ENCODE assay signal across 19 mouse cellular contexts in the genomic region with DNA sequence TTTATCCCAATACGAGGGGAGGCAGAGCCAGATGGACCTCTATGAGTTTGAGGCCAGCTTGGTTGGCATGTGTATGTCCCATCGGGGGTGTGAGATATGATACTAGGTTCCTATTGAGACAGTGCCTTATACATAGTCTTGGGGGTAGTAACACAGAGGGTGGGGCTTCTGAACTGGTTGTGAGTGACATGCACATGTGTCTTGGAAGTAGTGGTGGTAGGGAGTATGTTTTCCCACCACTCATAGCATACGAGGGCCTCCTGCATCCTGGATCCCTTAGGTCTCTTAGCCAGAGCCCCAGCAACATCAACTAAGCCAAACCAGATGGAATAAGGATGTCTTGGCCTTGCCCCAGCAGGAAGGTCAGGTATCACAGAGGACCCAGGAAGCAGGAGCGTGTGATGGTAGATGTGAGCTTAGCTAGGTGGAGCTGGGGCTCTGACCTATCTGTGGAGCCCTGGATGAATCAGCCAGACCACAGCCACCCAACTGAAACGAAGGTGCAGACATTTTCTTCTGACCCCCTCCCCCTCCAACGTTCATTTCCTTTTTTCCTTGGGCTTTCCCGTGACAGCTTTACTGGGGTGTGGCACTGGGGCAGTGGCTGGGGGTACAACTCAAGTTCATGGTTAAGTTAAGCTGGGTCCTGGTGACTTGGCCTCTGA. TPM values are rescaled to one million over a fixed set of nuclear protein-coding genes. Genes with fewer than 3 reads are reported as not detected.
DNase-seq lines count a peak whose midpoint lies in the region; ATAC-seq and TF ChIP-seq lines count a peak whose summit lies in the region.
"Had no signal": no experiment of that assay in that cellular context is flagged by ENCODE, and none has a peak within 500 bp of the region (broad histone marks: within the 10 kb centered on the region; RNA-seq: fewer than 3 reads in every experiment).

No protein-coding gene starts in this region.

- no peak overlapping the region for H3K4me3 ChIP-seq in gastrocnemius, adult 2 months
- H3K4me3 ChIP-seq: forebrain, embryonic 15.5 days; hindbrain, embryonic 10.5 days; midbrain, embryonic 10.5 days; neural tube, embryonic 15.5 days had no signal

- TF ChIP-seq CTCF in gastrocnemius, adult 2 months (IDR thresholded peaks at IDR 0.05) = no peak

- peak; percentile 46 for DNase-seq in CD4-positive, CD25-positive, alpha-beta regulatory T cell, adult 2 months (ENCODE audit: low read depth, low spot score)
- peak; percentile 2 for DNase-seq in thymus, postnatal 0 days (ENCODE audit: low spot score)
- DNase-seq in thymus, postnatal 10 days (ENCODE audit: low spot score in 2 of 2) = no peak
- DNase-seq in gastrocnemius, adult 2 months = no peak
- DNase-seq in layer of hippocampus, postnatal 10 days (ENCODE audit: low spot score in 2 of 2) = no peak
- DNase-seq: adrenal gland, postnatal 10 days; cerebellum, adult 11-12 months; cerebellum, postnatal 36 days; kidney, adult 9 months; layer of hippocampus, postnatal 36 days; lung, postnatal 14 days had no signal

- intact Hi-C loops in gastrocnemius, adult 2 months (cut with DNase I) = no loop called here

- ATAC-seq in CD4-positive, CD25-positive, alpha-beta regulatory T cell, adult 4 months = no peak
- peak; percentile 13 for ATAC-seq in granulocyte monocyte progenitor cell, adult 5-6 weeks (replicated peaks; ENCODE audit: poor library complexity, severe bottlenecking)
- ATAC-seq in megakaryocyte-erythroid progenitor cell, adult 5-6 weeks (replicated peaks; ENCODE audit: low FRiP score, low TSS enrichment, poor library complexity, severe bottlenecking) = no peak
- ATAC-seq: forebrain, embryonic 15.5 days; inflammation-experienced regulatory T-cells, adult 6 months had no signal

- no peak overlapping the region for H3K27ac ChIP-seq in gastrocnemius, adult 2 months
- H3K27ac ChIP-seq: forebrain, embryonic 15.5 days; hindbrain, embryonic 10.5 days; neural tube, embryonic 15.5 days had no signal

RNA-seq across cellular contexts. Expression of a gene that starts 10.5 kb away (rescaled TPM):
- polyA plus RNA-seq in CD4-positive, CD25-positive, alpha-beta regulatory T cell, adult 4 months (2017; shearing (Covaris generic)) = 100 to 1,000 TPM; 149 to 151 TPM
- 1,113 and 1,146 TPM in 2 replicates for polyA plus RNA-seq in thymus, postnatal 0 days (2015; fragmentation: Nextera tagmentation; extraction: Ambion mirVana)
- 99.8 and 128 TPM in 2 replicates for total RNA-seq in granulocyte monocyte progenitor cell, adult 5-6 weeks (2014; fragmentation: Nextera tagmentation)
- 35.5 and 35.9 TPM in 2 replicates for total RNA-seq in granulocyte monocyte progenitor cell, adult 5-6 weeks (2017)
- 10 to 100 TPM; 18.7 to 25.8 TPM for total RNA-seq in gastrocnemius, adult 2 months (2021)
- 157 and 169 TPM in 2 replicates for total RNA-seq in megakaryocyte-erythroid progenitor cell, adult 5-6 weeks (2014; fragmentation: Nextera tagmentation)
- total RNA-seq in megakaryocyte-erythroid progenitor cell, adult 5-6 weeks (2017) = 31.3 and 51.3 TPM in 2 replicates
- total RNA-seq in layer of hippocampus, postnatal 10 days (2021) = 10 to 100 TPM; 34.7 to 39.6 TPM

RNA-seq across cellular contexts. Expression of a gene that starts 13.2 kb away (rescaled TPM):
- polyA plus RNA-seq in CD4-positive, CD25-positive, alpha-beta regulatory T cell, adult 4 months (2017; shearing (Covaris generic)) = 10 to 100 TPM; 61.1 to 95.4 TPM
- polyA plus RNA-seq in thymus, postnatal 0 days (2015; fragmentation: Nextera tagmentation; extraction: Ambion mirVana) = 28.0 and 30.8 TPM in 2 replicates
- 13.9 and 23.8 TPM in 2 replicates for total RNA-seq in granulocyte monocyte progenitor cell, adult 5-6 weeks (2014; fragmentation: Nextera tagmentation)
- 34.7 and 40.9 TPM in 2 replicates for total RNA-seq in granulocyte monocyte progenitor cell, adult 5-6 weeks (2017)
- 10 to 100 TPM; 13.0 to 14.1 TPM for total RNA-seq in gastrocnemius, adult 2 months (2021)
- 30.6 and 34.8 TPM in 2 replicates for total RNA-seq in megakaryocyte-erythroid progenitor cell, adult 5-6 weeks (2014; fragmentation: Nextera tagmentation)
- total RNA-seq in megakaryocyte-erythroid progenitor cell, adult 5-6 weeks (2017) = 30.5 and 45.8 TPM in 2 replicates
- 10 to 100 TPM; 16.7 to 17.0 TPM for total RNA-seq in layer of hippocampus, postnatal 10 days (2021)

Comparison
In these comparisons a context has a peak if more than half of its experiments do, and no peak if none do; other contexts are left out.
1. DNase-seq: peak in CD4-positive, CD25-positive, alpha-beta regulatory T cell, adult 2 months (single experiment) and thymus, postnatal 0 days (single experiment); none in thymus, postnatal 10 days (0 of 2), gastrocnemius, adult 2 months (single experiment) and layer of hippocampus, postnatal 10 days (0 of 2).